Mouse (Mus musculus) stomach, embryonic 14.5 days (tissue): Measurements from ENCODE around the gene Micu1. TPM values are rescaled to one million over a fixed set of nuclear protein-coding genes. Genes with fewer than 3 reads are reported as not detected.

ENCODE experiments used
- ATAC-seq: fragments of 200-750 bp; cut with Nextera tagmentation; 2 replicates; pipeline ENCODE4 v1.8.0; 2017; ENCODE audit warnings: low read depth, moderate TSS enrichment; ENCODE audit not compliant: insufficient number of reproducible peaks, insufficient read depth, low FRiP score
- H3K27ac ChIP-seq: fragments of 300-500 bp; sonication (generic); 2 replicates; pipeline ENCODE4 v1.5.1; 2014; ENCODE audit warnings: mild to moderate bottlenecking, low read length, moderate library complexity, mixed read lengths
- H3K27me3 ChIP-seq: fragments of 300-500 bp; sonication (generic); 2 replicates; pipeline ENCODE4 v1.6.1; 2014; ENCODE audit warnings: low read length, control low read depth, mixed read lengths; ENCODE audit not compliant: control insufficient read depth, insufficient read depth
- H3K36me3 ChIP-seq: fragments of 300-500 bp; sonication (generic); 2 replicates; pipeline ENCODE4 v1.6.1; 2014; ENCODE audit warnings: mild to moderate bottlenecking, control low read depth, low read length, moderate library complexity, mixed read lengths; ENCODE audit not compliant: control insufficient read depth, insufficient read depth
- H3K4me1 ChIP-seq: fragments of 300-500 bp; sonication (generic); 2 replicates; pipeline ENCODE4 v1.6.1; 2014; ENCODE audit warnings: low read length, control low read depth, mixed read lengths; ENCODE audit not compliant: control insufficient read depth, insufficient read depth
- H3K4me2 ChIP-seq: fragments of 300-500 bp; sonication (generic); replicated peaks from 2 replicates; pipeline ENCODE4 v1.6.1; 2014; ENCODE audit warnings: low read depth, low read length, control low read depth
- H3K4me3 ChIP-seq: fragments of 300-500 bp; sonication (generic); 2 replicates; pipeline ENCODE4 v1.5.1; 2014; ENCODE audit warnings: low read depth, low read length, control low read depth
- H3K9ac ChIP-seq: fragments of 300-500 bp; sonication (generic); replicated peaks from 2 replicates; pipeline ENCODE4 v1.6.1; 2014; ENCODE audit warnings: low read depth, mild to moderate bottlenecking, control low read depth, low read length, moderate library complexity, mixed read lengths
- H3K9me3 ChIP-seq: fragments of 300-500 bp; sonication (generic); 2 replicates; pipeline ENCODE4 v1.6.1; 2016; ENCODE audit warnings: low read depth, low read length, control low read depth; ENCODE audit not compliant: control insufficient read depth
- WGBS: fragments of 180-500 bp; shearing (Covaris S2); extraction: QIAGEN DNeasy Blood & Tissue Kit; methylation state at CpG from one replicate; pipeline ENCODE4 v1.1.7; 2014; 5-methylcytosine and 5-hydroxymethylcytosine counted together
- polyA plus RNA-seq: library from polyadenylated mRNA; unstranded; fragments of >200 nt; fragmentation: Nextera tagmentation; extraction: Ambion mirVana; gene quantifications from 2 replicates; pipeline ENCODE4 v1.2.1, GENCODE M21; 2014

The Micu1 gene
- polyA plus RNA-seq, 1 experiment from 2014 or later: 73.6 TPM

GRCm38 (mm10) chr10:59771375-59772048 lies 69.2 kb downstream of the Micu1 start:
- H3K27me3 ChIP-seq: no peaks in the 10 kb centered on the region
- H3K4me1 ChIP-seq: no peaks in the 10 kb centered on the region
- H3K9me3 ChIP-seq: no peaks in the 10 kb centered on the region
- WGBS: 90% methylated on average over 6 of the region's 6 CpGs
- ATAC-seq: no peak
- H3K4me2 ChIP-seq: no peak overlapping the region
- no peak overlapping the region for H3K9ac ChIP-seq
- H3K36me3 ChIP-seq: no peaks in the 10 kb centered on the region; the same call in none of the 2 replicates
- no peak overlapping the region for H3K4me3 ChIP-seq
- no peak overlapping the region for H3K27ac ChIP-seq

GRCm38 (mm10) chr10:59772049-59772397 lies 69.7 kb downstream of the Micu1 start:
- Histone ChIP-seq H3K9ac (no peak overlapping the region), H3K4me3 (no peak overlapping the region), H3K9me3 (no peaks in the 10 kb centered on the region), H3K27ac (no peak overlapping the region), H3K4me1 (no peaks in the 10 kb centered on the region), H3K4me2 (no peak overlapping the region), H3K27me3 (no peaks in the 10 kb centered on the region), H3K36me3 (no peaks in the 10 kb centered on the region; the same call in none of the 2 replicates)
- no peak for ATAC-seq
- 87% methylated on average over 2 of the region's 2 CpGs for WGBS

GRCm38 (mm10) chr10:59773441-59774140 lies 71.3 kb downstream of the Micu1 start:
- H3K4me3 ChIP-seq: no peak overlapping the region
- H3K4me1 ChIP-seq: no peaks in the 10 kb centered on the region
- H3K9ac ChIP-seq: no peak overlapping the region
- H3K9me3 ChIP-seq: no peaks in the 10 kb centered on the region
- 89% methylated on average over 13 of the region's 13 CpGs for WGBS
- no peak for ATAC-seq
- H3K36me3 ChIP-seq: no peaks in the 10 kb centered on the region; the same call in none of the 2 replicates
- H3K27ac ChIP-seq: no peak overlapping the region
- no peaks in the 10 kb centered on the region for H3K27me3 ChIP-seq
- H3K4me2 ChIP-seq: no peak overlapping the region

- Histone ChIP-seq H3K36me3 (no peaks in the 10 kb centered on the region; the same call in none of the 2 replicates), H3K4me2 (no peak overlapping the region), H3K9me3 (no peaks in the 10 kb centered on the region), H3K4me3 (no peak overlapping the region), H3K27me3 (no peaks in the 10 kb centered on the region), H3K27ac (no peak overlapping the region), H3K4me1 (no peaks in the 10 kb centered on the region), H3K9ac (no peak overlapping the region)
- 82% methylated on average over 3 of the region's 3 CpGs for WGBS
- no peak for ATAC-seq
Measured at GRCm38 (mm10) chr10:59774141-59774534, 71.9 kb downstream of the Micu1 start.

- Histone ChIP-seq H3K36me3 (no peaks in the 10 kb centered on the region), H3K4me2 (no peak overlapping the region), H3K4me3 (no peak overlapping the region), H3K4me1 (no peaks in the 10 kb centered on the region), H3K27ac (no peak overlapping the region), H3K9ac (no peak overlapping the region), H3K9me3 (no peaks in the 10 kb centered on the region), H3K27me3 (no peaks in the 10 kb centered on the region)
- no peak for ATAC-seq
- 46% methylated on average over 3 of the region's 3 CpGs for WGBS
Measured at GRCm38 (mm10) chr10:59777246-59777645, 75.0 kb downstream of the Micu1 start.

GRCm38 (mm10) chr10:59778137-59778710 lies 75.9 kb downstream of the Micu1 start:
- no peak overlapping the region for H3K27ac ChIP-seq
- WGBS: 88% methylated on average over 4 of the region's 4 CpGs
- no peak overlapping the region for H3K4me3 ChIP-seq
- H3K9ac ChIP-seq: no peak overlapping the region
- no peaks in the 10 kb centered on the region for H3K9me3 ChIP-seq
- no peak overlapping the region for H3K4me2 ChIP-seq
- no peak for ATAC-seq
- no peaks in the 10 kb centered on the region for H3K4me1 ChIP-seq
- H3K27me3 ChIP-seq: no peaks in the 10 kb centered on the region
- H3K36me3 ChIP-seq: no peaks in the 10 kb centered on the region

- Histone ChIP-seq H3K4me1 (0 out of 2 replicates have a peak, but pooled peaks cover 4% of the 10 kb centered on the region), H3K27ac (no peak overlapping the region), H3K9ac (no peak overlapping the region), H3K9me3 (no peaks in the 10 kb centered on the region), H3K4me2 (no peak overlapping the region), H3K27me3 (no peaks in the 10 kb centered on the region), H3K36me3 (no peaks in the 10 kb centered on the region), H3K4me3 (no peak overlapping the region)
- ATAC-seq: no peak
- whole genome bisulfite sequencing: 61% methylated on average over 3 of the region's 3 CpGs
Measured at GRCm38 (mm10) chr10:59780698-59781097, 78.4 kb downstream of the Micu1 start.

- Histone ChIP-seq H3K9me3 (no peaks in the 10 kb centered on the region), H3K36me3 (no peaks in the 10 kb centered on the region), H3K4me3 (no peak overlapping the region), H3K9ac (no peak overlapping the region), H3K27ac (no peak overlapping the region), H3K4me2 (no peak overlapping the region), H3K27me3 (no peaks in the 10 kb centered on the region), H3K4me1 (0 out of 2 replicates have a peak, but pooled peaks cover 4% of the 10 kb centered on the region)
- 86% methylated on average over 7 of the region's 7 CpGs for WGBS
- ATAC-seq: no peak
Measured at GRCm38 (mm10) chr10:59781205-59781931, 79.1 kb downstream of the Micu1 start.
